Comparison of ENCODE assay signal across 29 mouse cellular contexts in genomic region chr16:72412879-72413278, GRCm38 (mm10).
DNase-seq lines count a peak whose midpoint lies in the region; ATAC-seq lines count a peak whose summit lies in the region.
"Had no signal": no experiment of that assay in that cellular context is flagged by ENCODE, and none has a peak within 500 bp of the region (broad histone marks: within the 10 kb centered on the region; RNA-seq: fewer than 3 reads in every experiment).

No protein-coding gene starts in this region.

- no peaks in the 10 kb centered on the region for H3K9me3 ChIP-seq in kidney, embryonic 16.5 days (ENCODE audit: low read length)
- H3K9me3 ChIP-seq in neural tube, embryonic 11.5 days (ENCODE audit: control insufficient read depth, low read length), result no peaks in the 10 kb centered on the region
- H3K9me3 ChIP-seq in neural tube, embryonic 15.5 days (replicated peaks), result no peaks in the 10 kb centered on the region
- H3K9me3 ChIP-seq: embryonic facial prominence, embryonic 15.5 days; forebrain, embryonic 13.5 days; G1E; neural tube, embryonic 12.5 days had no signal

- no peak overlapping the region for H3K4me2 ChIP-seq in kidney, embryonic 16.5 days (replicated peaks; ENCODE audit: low read depth, low read length)
- no peak overlapping the region for H3K4me2 ChIP-seq in neural tube, embryonic 11.5 days (ENCODE audit: low read depth)
- H3K4me2 ChIP-seq in neural tube, embryonic 15.5 days, result no peak overlapping the region
- H3K4me2 ChIP-seq: embryonic facial prominence, embryonic 15.5 days; forebrain, embryonic 13.5 days; heart, embryonic 13.5 days; neural tube, embryonic 12.5 days had no signal

- no peaks in the 10 kb centered on the region for H3K27me3 ChIP-seq in kidney, embryonic 16.5 days (ENCODE audit: insufficient read depth, low read length)
- H3K27me3 ChIP-seq in neural tube, embryonic 11.5 days (ENCODE audit: control insufficient read depth, insufficient read depth, low read length), result no peaks in the 10 kb centered on the region
- no peaks in the 10 kb centered on the region for H3K27me3 ChIP-seq in neural tube, embryonic 15.5 days (replicated peaks)
- H3K27me3 ChIP-seq: embryonic facial prominence, embryonic 15.5 days; forebrain, embryonic 13.5 days; heart, embryonic 13.5 days; neural tube, embryonic 12.5 days had no signal

- ATAC-seq in kidney, embryonic 16.5 days (ENCODE audit: low FRiP score, low TSS enrichment), result peak; percentile 31; the same call in 1 of the 2 replicates
- no peak for ATAC-seq in neural tube, embryonic 11.5 days (ENCODE audit: insufficient read depth, low FRiP score, low TSS enrichment)
- no peak for ATAC-seq in neural tube, embryonic 15.5 days (ENCODE audit: low FRiP score)
- ATAC-seq: forebrain, embryonic 13.5 days; hindbrain, embryonic 16.5 days; midbrain, embryonic 16.5 days had no signal

- H3K36me3 ChIP-seq in kidney, embryonic 16.5 days (ENCODE audit: insufficient read depth, low read length), result no peaks in the 10 kb centered on the region
- H3K36me3 ChIP-seq in neural tube, embryonic 11.5 days (ENCODE audit: control insufficient read depth, insufficient read depth, low read length), result no peaks in the 10 kb centered on the region
- no peaks in the 10 kb centered on the region for H3K36me3 ChIP-seq in neural tube, embryonic 15.5 days
- H3K36me3 ChIP-seq: embryonic facial prominence, embryonic 15.5 days; G1E; neural tube, embryonic 12.5 days had no signal

- DNase-seq in embryo, embryonic 10.5 days (ENCODE audit: low spot score), result peak; percentile 50
- no peak for DNase-seq in embryo, embryonic 9.5 days (ENCODE audit: extremely low spot score)
- DNase-seq in kidney, adult 9 months, result no peak
- DNase-seq in neural tube, embryonic 11.5 days (ENCODE audit: low spot score), result peak; percentile 14
- no peak for DNase-seq in ovary, postnatal 14 days (ENCODE audit: low spot score)
- DNase-seq: adrenal gland, adult 8-10 months; cerebellum, adult 8-10 months; cerebellum, postnatal 25 days; gastrocnemius, postnatal 10 days; heart, postnatal 10 days; kidney, adult 11 months; kidney, postnatal 10 days; layer of hippocampus, postnatal 36 days; left cerebral cortex, postnatal 4 days; liver; lung, adult 2 months; lung, postnatal 4 days; thymus, adult 18-20 months; thymus, postnatal 25 days had no signal

- H3K4me1 ChIP-seq in kidney, embryonic 16.5 days (ENCODE audit: insufficient read depth, low read length), result peaks cover 2% of the 10 kb centered on the region; the same call in 1 of the 2 replicates
- H3K4me1 ChIP-seq in neural tube, embryonic 11.5 days (ENCODE audit: control insufficient read depth, insufficient read depth, low read length), result peaks cover 7% of the 10 kb centered on the region; the same call in 1 of the 2 replicates
- H3K4me1 ChIP-seq in neural tube, embryonic 15.5 days, result no peaks in the 10 kb centered on the region
- H3K4me1 ChIP-seq: embryonic facial prominence, embryonic 15.5 days; forebrain, embryonic 13.5 days had no signal

- H3K27ac ChIP-seq in kidney, embryonic 16.5 days (ENCODE audit: low read length), result no peak overlapping the region
- H3K27ac ChIP-seq in neural tube, embryonic 11.5 days (ENCODE audit: low read depth, low read length), result no peak overlapping the region
- no peak overlapping the region for H3K27ac ChIP-seq in neural tube, embryonic 15.5 days (replicated peaks)
- H3K27ac ChIP-seq: embryonic facial prominence, embryonic 15.5 days; forebrain, embryonic 13.5 days; heart, embryonic 13.5 days; liver, embryonic 14.5 days; neural tube, embryonic 12.5 days had no signal

- no peak overlapping the region for H3K9ac ChIP-seq in kidney, embryonic 16.5 days (replicated peaks; ENCODE audit: low read length)
- no peak overlapping the region for H3K9ac ChIP-seq in neural tube, embryonic 11.5 days (ENCODE audit: low read length)
- no peak overlapping the region for H3K9ac ChIP-seq in neural tube, embryonic 15.5 days (replicated peaks)
- H3K9ac ChIP-seq: embryonic facial prominence, embryonic 15.5 days; forebrain, embryonic 13.5 days; heart, embryonic 13.5 days; liver, embryonic 14.5 days; neural tube, embryonic 12.5 days had no signal

- 15% methylated on average over 7 of the region's 7 CpGs for WGBS in kidney, embryonic 16.5 days
- 42% methylated on average over 7 of the region's 7 CpGs for WGBS in neural tube, embryonic 11.5 days
- WGBS in neural tube, embryonic 15.5 days, result 40% methylated on average over 7 of the region's 7 CpGs

- H3K4me3 ChIP-seq in kidney, embryonic 16.5 days (ENCODE audit: low read length), result no peak overlapping the region
- no peak overlapping the region for H3K4me3 ChIP-seq in neural tube, embryonic 11.5 days (ENCODE audit: low read depth, low read length)
- H3K4me3 ChIP-seq in neural tube, embryonic 15.5 days (replicated peaks), result no peak overlapping the region
- H3K4me3 ChIP-seq: embryonic facial prominence, embryonic 15.5 days; forebrain, embryonic 13.5 days; heart, embryonic 13.5 days; neural tube, embryonic 12.5 days had no signal

Comparison
In these comparisons a context has a peak if more than half of its experiments do, and no peak if none do; other contexts are left out.
1. DNase-seq: peak in embryo, embryonic 10.5 days (single experiment) and neural tube, embryonic 11.5 days (single experiment); none in embryo, embryonic 9.5 days (single experiment), kidney, adult 9 months (single experiment) and ovary, postnatal 14 days (single experiment).